Mouse (Mus musculus) bone marrow, adult 2 months (tissue): ENCODE measurements at regions not wholly inside any gene's neighbourhood (a gene's known extent, or its start where the extent isn't known, plus 50 kb on each side); places are given as distances from the start of the nearest gene placed in this dataset.

ENCODE experiments used
- CTCF ChIP-seq: fragments of 200-500 bp; IDR thresholded peaks from 2 replicates; pipeline ENCODE4 v1.5.1; 2011; ENCODE audit warnings: low read length, control low read depth; ENCODE audit not compliant: control insufficient read depth, insufficient read depth
- POLR2A ChIP-seq: fragments of 200-500 bp; IDR thresholded peaks from 2 replicates; pipeline ENCODE4 v1.6.1; 2011; ENCODE audit warnings: low read depth, mild to moderate bottlenecking, control low read depth, low read length, borderline replicate concordance; ENCODE audit not compliant: control insufficient read depth

DNA sequence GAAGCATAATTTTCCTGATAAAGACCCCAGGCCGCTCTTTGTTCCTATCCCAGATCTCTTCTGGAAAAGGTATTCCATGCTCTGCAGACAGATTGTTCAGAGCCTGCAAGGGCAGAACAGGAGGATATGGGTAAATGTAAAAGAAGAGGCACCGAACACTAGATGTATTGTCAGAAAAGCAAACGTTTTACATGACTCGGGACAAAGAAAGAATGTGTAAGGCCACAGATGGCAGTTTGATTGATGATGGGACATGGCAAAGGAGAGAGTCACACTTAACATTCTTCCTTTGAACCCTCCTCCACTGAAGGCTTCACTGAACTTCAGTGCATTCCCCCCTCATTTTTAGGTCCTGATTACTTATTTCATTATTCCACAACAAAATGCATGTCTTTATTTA is 295.6 kb upstream of the Etaa1 start:
- TF ChIP-seq CTCF (no peak), POLR2A (no peak)
